Mouse (Mus musculus) gastrocnemius, adult 18-20 months (tissue): Measurements from ENCODE around the gene Apc2. TPM values are rescaled to one million over a fixed set of nuclear protein-coding genes. Genes with fewer than 3 reads are reported as not detected.

Experiments
- DNase-seq: peaks from one replicate; pipeline ENCODE4 v3.0.0; 2021; ENCODE audit warnings: low spot score
- total RNA-seq, 2 experiments: library from RNA; stranded (reverse); gene quantifications; 2 replicates each; pipeline ENCODE4 v1.2.3; 2021

Apc2 gene
- total RNA-seq, 2 experiments from 2014 or later: 0.18 to 0.31 TPM

DNA sequence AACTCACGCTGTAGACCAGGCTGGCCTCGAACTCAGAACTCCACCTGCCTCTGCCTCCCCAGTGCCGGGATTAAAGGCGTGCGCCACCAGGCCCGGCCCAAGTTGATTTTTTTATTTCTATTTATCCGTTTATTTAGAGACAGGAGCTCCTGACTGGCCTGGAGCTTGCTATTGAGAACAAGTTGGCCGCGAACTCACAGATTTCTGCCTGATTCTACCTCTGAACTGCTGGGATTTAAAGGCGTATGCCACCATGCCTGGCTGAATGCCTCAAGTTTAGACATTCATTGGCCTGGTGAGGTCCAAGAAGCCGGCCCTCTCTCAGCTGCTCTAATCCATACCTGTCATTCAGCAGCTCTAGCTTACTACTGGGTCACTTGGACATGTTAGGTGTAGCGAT lies 33.6 kb upstream of the Apc2 start:
- DNase-seq: no peak

DNA sequence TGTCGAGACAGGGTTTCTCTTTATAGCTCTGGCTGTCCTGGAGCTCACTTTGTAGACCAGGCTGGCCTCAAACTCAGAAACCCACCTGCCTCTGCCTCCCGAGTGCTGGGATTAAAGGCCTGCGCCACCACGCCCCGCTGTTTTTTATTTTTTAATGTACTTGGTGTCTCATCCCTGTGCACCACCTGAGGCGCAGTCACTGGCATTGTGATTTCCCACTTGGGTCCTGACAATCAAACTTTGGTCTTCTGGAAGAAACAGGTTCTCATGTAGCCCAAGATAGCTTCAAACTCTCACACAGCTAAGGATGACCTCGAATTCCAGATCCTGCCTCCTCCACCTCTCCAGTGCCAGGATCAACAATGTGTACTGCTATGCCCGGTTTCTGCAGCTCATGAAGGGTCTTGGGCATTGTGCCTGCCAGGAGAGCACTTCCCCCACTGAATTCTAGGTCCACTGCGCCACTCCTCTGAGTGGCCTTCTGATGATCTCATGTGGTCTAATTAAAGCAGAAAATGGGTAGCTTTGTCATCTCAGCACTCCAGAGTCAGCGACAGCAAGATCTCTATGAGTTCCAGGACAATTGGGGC lies 32.9 kb upstream of the Apc2 start:
- DNase-seq: no peak

DNA sequence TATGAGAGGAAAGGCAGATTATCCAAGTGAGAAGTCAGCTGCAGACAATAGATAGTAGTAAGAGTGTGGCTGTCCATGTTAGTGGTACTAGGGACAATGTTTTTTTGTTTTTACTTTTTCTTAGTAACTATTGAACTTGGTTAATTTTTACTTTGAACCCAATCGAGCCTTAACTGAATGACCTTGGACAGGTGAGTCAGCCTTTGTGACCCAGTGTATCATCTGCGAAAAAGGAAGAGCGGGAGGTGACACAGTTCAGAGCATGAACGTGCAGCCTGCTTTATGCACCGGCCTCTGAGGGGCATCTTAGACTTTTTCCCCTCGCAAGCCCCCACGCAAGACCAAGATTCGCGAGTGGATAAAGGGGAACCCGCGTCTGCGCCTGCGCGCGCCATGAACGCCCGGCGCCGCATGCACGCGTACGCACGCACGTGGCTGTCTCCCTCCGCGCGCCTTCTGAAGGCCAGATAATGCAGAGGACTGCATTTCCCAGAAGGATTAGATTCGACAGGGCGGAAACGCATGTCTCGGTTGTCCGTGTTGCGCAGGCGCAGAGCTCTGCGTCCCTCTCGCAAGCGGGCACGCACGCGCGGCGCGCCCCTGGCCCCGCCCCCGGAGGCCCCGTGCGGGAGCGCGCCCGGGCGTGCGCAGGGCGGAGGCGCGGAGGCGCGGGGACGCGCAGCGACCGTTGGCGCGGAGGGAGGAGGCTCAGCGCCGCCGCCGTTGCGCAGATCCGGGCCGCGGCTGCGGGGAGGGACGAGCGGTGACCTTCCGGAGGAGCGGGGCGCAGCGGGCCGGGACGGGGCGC lies 31.2 kb upstream of the Apc2 start:
- DNase-seq: peak; percentile 98

DNA sequence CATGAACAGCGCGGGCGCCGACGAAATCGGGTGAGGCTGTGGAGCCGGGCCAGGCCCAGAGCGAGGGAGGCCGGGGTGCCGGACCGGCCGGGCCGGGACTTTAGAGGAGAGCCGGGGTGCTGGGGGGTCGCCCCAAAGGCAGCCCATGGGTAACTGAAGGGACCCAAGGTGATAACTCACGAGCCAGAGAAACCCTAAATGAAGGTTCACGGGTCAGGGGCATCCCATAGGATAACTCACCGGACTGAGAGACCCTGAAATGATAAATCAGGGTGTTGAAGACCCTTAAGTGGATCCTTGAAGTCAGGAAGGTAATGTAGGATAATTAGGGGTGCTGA lies 30.7 kb upstream of the Apc2 start:
- DNase-seq: no peak

DNA sequence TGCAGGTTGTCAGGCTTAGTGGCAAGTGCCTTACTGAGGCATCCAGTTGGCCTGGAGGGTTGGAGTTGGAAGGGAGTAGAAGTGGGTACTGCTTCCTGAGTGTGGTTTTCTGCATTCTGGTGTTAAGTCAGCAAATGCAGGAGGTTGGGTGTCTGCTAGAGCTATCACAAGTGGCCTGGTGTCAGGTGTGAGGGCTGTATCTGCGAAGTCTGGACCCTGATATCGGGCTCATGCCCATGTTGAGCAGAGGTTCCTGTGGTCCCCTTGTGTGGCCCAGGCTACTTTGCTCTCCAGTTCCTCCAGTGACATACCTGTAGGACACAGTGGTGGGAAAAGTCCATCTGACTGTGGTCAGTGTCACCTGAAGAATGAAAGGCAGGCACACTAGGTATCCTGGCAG lies 25.7 kb upstream of the Apc2 start:
- DNase-seq: no peak

DNA sequence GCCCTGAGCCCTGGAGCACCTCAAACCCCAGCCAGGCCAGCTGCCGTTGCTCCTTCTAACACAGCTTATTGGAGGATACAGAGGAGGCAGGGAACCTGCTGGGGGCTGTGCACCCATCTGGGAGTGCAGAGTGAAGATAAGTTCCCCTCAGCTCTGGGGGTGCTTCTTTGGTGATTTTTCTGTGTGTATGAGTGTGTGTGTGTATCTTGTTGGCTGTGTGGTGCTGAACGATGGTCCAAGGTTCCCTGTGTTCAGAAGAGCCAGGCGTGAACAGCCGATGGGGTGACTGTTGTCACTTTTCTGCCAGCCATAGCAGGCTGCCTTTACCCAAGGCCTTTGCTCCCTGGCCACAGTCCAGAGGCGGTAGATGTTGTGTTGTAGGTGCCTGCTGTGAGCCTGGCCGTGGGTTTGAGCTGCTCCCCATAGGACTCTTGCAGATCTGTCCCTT lies 25.0 kb upstream of the Apc2 start:
- no peak for DNase-seq

DNA sequence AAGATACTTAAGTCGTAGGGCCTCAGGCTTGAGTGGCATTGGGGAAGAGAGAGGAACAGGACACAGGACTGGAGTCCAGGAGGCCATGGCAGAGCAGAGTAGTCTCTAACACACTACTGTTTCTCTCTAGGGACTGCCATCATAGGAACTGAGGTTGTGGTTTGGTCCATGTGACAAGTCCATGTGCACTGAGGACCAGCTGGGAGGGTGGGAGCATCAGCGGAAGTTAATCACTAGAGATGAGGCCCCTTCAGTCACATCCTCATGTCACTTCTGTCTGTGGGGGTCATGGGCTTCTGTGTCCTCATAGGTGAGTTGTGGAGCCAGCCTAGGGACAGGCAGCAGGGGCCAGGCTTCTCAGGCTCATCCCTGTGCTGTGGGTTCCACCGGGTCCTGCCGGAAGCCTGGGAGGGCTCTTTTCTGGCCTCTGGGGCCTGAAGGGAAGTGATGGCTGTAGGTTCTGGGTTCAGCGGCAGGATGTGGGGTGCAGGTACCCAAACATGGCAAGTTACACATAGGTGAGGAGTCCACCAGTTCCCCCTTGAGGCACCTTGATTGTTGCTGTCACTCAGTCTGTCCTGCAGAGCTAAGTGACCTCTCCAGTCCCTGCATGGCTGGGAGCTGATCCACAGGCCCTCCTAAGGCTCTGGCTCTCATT lies 24.5 kb upstream of the Apc2 start:
- no peak for DNase-seq

DNA sequence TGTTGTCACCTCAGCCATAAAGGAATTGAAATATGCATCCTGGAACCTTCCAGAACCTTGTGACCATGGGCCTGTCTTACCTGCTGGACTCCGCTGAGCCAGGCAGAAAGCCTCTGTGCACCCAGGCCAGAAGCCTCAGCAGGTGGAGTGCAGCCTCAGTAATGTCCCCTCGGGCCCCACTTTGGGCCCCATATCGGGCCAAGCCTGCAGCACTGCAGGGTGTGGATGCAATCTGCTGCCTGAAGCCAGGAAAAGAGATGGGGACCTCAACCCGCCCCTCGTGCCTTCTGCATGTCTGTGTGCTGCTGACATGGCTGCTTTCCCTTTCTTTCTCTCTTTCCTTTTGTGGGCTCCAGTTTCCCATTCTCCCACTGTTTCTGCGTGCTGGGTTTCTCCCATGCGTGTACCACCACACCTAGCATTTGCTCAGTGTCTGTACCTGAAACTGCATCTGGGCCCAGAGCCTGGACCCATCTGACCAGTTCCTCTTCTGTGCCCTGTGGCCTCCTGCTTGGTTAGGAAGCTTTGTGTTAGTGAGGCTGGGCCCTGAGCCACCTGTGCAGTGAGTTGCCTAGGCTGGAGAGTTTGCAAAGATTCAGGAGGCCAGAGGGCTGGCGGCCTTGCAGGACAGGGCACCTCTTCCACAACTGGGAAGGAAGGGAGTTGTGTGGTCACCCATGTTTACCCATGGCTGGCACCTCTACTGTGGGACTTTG lies 23.7 kb upstream of the Apc2 start:
- no peak for DNase-seq

DNA sequence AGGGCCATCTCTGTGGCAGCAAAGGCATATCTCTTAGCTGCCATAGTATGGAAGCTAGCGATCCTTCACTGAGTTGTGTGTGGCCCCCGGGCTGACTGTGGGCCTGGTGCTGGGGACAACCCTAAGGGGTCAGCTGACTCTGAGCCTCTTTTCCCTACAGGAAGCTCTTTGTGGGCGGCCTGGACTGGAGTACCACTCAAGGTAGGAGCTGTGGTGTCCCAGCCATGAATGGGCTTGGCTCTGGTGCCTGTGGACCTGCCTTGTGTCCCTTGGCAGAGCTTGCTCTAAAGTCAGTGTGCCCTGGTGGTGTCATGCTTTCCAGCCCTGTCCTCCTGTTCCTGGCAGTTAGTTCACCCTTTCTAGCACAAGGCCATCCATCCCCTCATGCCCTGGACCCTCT lies 21.9 kb upstream of the Apc2 start:
- DNase-seq: no peak

DNA sequence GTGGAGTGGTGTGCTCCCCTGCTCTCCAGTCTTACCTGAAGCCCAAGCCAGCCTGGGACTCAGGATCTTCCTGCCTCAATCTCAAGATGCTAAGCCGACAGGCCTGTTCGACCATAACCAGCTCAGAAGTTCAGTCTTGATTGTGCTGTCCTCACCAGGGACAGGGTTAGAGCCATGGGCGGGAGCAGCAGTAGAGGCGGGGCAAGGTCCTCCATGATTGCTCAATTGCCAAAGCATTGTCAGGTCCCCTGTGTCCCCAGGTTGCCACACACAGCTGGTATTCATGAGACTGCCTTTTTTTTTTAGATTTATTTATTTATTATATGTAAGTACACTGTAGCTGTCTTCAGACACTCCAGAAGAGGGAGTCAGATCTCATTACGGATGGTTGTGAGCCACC lies 19.5 kb upstream of the Apc2 start:
- no peak for DNase-seq

DNA sequence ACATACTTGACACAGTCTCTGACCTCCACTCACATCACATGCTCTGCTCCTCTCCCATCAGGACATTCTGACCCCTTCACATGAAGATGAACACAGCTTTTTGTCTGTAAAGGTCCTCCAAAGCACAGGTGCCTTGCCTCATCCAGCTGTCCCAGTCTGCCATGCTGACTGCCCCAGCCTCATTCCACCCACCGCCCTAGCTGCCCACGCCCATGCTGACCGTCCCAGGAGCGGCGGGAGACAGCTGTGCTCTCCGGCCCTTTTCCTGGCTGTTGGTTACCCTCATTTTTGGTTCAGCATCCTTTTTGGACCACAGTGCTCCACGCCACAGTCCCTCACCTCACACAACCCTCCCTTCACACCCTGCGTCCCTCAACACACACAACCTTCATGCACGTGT lies 17.4 kb upstream of the Apc2 start:
- no peak for DNase-seq

DNA sequence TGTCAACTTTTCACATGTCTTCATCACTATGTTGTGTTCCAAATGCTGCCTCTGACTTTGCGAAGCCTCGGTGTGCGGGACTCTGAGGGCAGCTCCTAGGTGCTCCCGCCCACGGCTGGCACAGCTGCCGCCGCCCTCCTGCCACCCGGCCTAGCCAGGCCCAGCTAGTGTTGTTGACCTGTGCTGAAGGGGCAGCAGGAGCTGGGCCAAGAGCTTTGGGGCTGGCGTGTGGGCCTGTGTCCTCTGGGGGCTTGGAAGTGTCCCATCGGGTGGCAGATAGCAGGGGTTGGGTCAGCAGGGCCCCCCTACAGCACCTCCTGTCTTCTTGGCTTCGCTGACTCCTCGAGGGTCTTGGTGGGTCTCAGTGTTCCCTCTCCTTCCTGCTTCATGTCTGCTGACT lies 16.5 kb upstream of the Apc2 start:
- DNase-seq: no peak

DNA sequence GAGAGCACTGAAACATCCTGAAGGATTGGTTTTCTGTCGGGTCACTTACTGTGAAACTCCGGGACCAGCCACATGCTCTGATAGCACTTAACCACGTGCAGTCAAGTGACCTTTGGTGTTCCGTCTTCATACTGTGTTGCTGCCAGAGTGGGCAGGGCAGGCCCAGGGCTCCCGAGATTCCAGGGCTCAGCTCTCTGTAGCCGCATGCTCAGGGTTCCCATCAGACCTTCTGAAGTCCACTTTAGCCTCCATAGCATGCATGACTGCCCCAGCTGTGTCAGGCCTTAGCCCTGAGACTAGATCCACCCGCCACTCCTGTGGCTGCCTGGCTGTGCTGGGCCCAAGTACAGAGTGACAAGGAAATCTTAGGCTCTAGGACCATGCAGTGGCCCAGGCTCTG lies 14.5 kb upstream of the Apc2 start:
- DNase-seq: no peak

DNA sequence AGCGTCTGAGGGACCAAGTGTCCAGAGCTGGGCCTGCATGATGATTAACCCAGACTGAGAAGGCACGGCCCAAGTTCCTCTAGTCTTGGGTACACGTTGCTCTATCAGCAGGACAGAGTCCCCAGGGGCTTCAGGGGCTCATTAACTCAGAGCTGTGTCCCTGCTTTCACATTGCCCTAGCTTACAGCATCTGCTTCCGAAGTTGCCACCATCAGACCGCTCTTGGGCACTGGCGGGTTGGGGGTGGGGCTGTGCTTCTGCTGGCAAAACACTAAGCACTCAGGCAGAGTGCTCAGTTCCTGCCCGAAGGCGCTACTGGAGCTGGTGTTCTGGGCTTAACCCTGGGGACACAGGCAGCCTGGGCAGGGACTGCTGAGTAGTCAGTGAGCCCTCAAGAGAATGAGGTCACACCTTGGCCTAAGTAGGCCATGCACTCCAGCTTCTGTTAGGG lies 13.8 kb upstream of the Apc2 start:
- DNase-seq: peak; percentile 68

DNA sequence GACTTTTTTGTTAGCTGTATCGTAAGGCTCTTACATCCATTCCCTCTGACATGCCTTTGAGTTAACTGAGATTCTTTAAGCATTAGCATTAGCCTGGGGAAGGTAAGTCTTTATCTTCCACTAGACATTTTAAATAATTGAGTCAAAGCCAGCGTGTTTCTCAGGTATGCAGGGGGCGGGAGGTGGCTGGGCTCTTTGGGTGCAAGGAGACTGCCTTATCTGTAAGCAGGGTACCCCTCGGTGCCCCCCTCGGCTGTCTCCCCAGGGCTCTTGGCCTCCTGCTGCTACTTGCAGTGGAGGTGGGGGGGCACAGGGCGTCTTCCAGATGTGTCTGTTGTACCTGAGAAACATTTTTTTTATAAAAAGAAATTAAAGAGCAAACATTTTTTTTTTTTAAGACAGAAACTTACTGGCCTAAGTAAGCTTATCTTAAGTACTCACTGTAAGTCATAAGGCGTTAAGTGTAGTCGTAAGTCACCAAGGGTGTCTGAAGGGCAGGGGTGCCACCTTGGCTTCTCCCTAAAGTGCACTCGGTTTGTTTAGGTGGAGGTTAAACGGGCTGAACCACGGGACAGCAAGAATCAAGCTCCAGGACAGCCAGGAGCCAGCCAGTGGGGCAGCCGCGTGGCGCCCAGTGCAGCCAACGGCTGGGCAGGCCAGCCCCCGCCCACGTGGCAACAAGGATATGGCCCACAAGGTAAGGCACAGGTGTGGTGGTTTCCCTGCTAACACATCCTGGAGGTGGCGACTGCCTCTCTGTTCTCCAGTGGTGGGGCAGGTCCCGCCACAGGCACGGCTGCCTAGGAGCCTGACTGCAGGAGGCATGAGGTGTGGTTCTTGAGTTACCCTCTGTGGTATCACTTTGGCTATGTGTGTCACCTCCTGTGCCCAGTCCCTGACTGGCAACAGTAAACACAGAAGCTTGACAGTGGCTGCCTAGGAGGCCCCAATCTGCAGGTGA lies 13.0 kb upstream of the Apc2 start:
- DNase-seq: no peak

DNA sequence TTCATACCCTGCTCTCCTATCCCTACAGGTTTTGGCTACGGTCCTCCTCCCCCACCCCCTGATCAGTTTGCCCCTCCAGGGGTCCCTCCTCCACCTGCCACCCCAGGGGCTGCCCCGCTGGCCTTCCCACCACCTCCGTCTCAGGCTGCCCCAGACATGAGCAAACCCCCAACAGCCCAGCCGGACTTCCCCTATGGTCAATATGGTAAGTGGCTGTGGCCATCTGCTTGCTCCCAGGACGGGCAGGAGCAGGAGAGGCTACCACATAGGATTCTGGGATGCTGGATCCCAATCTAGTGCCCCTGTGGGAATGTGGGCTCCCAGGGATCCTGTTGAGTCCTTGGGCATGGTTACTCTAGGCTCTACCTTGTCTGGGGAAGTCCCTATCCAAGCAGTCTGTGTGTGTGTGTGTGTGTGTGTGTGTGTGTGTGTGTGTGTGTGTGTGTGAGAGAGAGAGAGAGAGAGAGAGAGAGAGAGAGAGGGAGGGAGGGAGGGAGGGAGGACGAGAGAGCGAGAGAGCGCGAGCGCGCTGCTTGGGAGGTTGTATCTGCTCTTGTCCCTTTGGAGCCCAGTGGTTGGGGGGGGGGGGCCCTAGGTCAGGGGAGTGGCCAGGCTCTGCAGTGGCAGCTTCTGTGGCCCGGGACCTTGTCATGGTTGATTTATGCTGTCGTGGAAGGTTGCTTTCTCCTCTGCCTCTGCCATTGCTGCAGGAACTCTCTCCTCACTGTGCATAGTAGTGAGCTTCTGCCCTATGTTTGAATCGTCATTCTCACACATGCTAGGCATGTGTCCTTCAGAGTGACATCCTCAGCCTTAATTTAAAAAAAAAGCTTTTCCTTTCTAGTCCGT lies 10.3 kb upstream of the Apc2 start:
- no peak for DNase-seq

DNA sequence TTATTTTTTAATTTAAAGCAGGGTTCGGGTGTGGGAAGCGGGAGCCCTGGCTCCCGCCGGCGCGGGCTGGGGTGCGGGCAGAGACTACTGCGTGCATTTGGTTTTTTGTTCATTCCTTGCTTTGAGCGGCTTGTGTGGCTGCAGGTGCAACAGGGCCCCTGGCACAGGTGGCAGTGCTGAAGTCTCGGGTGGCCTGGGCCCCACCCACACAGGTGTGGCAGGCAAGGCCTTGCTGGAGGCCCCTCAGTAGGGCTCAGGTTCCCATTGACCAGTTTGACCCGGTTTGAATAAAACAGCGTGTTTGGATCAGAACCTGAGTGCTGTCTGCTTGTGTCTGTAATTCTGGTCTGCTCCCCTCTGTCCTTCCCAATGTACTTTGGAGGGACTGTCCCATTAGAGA lies 7.7 kb upstream of the Apc2 start:
- no peak for DNase-seq

DNA sequence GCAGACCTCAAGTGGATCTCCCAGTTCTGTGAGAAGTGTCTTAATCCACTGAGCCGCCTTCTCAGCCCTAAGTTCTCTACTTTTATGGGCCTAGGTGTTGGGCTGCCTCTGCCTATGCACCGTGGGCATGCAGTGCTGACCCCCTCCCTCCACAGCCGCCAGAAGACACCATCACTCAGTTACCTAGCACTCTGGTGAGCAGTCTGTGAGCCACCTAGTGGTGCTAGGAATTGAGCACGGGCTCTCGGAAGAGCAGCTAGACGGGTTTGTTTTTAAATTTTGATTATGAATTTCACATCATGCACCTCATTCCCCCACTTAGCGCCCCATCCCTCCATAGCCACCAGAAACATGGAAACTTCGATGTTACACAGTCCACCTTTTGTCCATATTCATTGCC lies 7.1 kb upstream of the Apc2 start:
- no peak for DNase-seq

DNA sequence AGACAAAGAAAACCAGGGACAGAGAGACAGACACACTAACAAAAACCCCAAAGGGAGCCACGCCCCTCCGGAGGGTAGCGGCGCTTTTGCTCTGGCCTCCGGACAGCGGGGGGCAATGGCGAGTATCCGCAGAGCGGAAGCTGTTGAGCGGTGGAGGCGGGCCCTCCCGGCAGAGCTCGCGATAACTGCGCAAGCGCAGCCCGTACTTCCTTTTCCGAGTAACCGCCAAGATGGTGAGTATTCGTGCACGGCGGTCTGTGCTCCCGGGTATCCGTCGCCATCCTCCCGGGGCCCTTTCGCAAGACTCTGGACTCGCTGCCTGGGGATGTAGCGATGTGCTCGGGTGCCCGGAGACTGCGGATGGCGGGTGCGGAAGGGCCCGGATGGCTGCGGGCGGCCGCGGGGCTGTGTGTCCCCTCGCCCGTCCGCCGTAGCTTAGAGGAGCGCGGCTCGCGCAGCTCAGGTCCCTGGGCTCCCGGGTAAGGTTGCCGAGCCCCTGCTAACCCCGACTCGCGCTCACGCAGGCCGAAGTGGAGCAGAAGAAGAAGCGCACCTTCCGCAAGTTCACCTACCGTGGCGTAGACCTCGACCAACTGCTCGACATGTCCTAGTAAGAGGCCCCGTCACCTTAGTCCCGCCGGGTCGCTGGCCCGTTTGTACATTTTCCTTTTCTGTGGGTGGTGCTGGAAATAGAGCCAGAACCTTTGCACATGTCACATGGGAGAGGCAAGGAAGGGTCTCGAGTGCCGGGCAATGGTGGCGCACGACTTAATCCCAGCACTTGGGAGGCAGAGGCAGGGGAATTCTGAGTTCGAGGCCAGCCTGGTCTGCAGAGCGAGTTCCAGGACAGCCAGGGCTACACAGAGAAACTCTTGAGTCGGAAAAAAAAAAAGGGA lies 3.3 kb upstream of the Apc2 start, which contains the start of gene Rps15:
Rps15 (plus strand) TSS at position 203 of the 896 bp plus-strand sequence.
- peak; percentile 94 for DNase-seq
